Mouse (Mus musculus) central nervous system, embryonic 11.5 days (tissue): ENCODE data around the gene Nom1. TPM values are rescaled to one million over a fixed set of nuclear protein-coding genes. Genes with fewer than 3 reads are reported as not detected.

Source experiments
- polyA plus RNA-seq: library from polyadenylated mRNA; depleted of rRNA; stranded (reverse); fragments of >200 nt; gene quantifications from 2 replicates; pipeline ENCODE4 v1.2.3, GENCODE M21; 2012; rRNA removed

The Nom1 gene
- 22.5 and 36.4 TPM in 2 replicates for polyA plus RNA-seq

GRCm38 (mm10) chr5:29434228-29434871 is at the start of gene Nom1:
TSS of gene Nom1 (plus strand) at chr5:29434664.

GRCm38 (mm10) chr5:29478208-29479197 is 44.0 kb downstream of the Nom1 start, which contains the start of gene Mnx1:
TSS of gene Mnx1 (minus strand) at chr5:29478470.

Other genes with a start within 250 kb of the Nom1 start
- gene Rnf32, start 238.7 kb upstream of the Nom1 start, polyA plus RNA-seq: 8.2 and 8.4 TPM in 2 replicates
- 5.8 and 7.1 TPM in 2 replicates for gene Lmbr1, start 56.3 kb upstream of the Nom1 start, polyA plus RNA-seq
- gene Mnx1, start 43.8 kb downstream of the Nom1 start, polyA plus RNA-seq: 0.43 and 1.3 TPM in 2 replicates
- gene Ube3c, start 134.6 kb downstream of the Nom1 start, polyA plus RNA-seq: 28.3 and 30.8 TPM in 2 replicates